Mouse (Mus musculus) liver, embryonic 16.5 days (tissue): ENCODE measurements around the gene Ptafr. TPM values are rescaled to one million over a fixed set of nuclear protein-coding genes. Genes with fewer than 3 reads are reported as not detected.

ENCODE experiments used
- ATAC-seq: fragments of 200-750 bp; cut with Nextera tagmentation; 2 replicates; pipeline ENCODE4 v1.8.0; 2017; ENCODE audit warnings: low read depth, mild to moderate bottlenecking, moderate number of reproducible peaks, moderate library complexity
- H3K27ac ChIP-seq: fragments of 300-500 bp; sonication (generic); 2 replicates; pipeline ENCODE4 v1.5.1; 2014; ENCODE audit warnings: mild to moderate bottlenecking, low read length
- H3K27me3 ChIP-seq: fragments of 300-500 bp; sonication (generic); 2 replicates; pipeline ENCODE4 v1.6.1; 2014; ENCODE audit warnings: low read depth, low read length, mixed read lengths; ENCODE audit not compliant: control insufficient read depth, insufficient read depth
- H3K36me3 ChIP-seq: fragments of 300-500 bp; sonication (generic); 2 replicates; pipeline ENCODE4 v1.6.1; 2014; ENCODE audit warnings: mild to moderate bottlenecking; ENCODE audit not compliant: control insufficient read depth, insufficient read depth
- H3K4me1 ChIP-seq: fragments of 300-500 bp; sonication (generic); 2 replicates; pipeline ENCODE4 v1.6.1; 2014; ENCODE audit warnings: low read depth, low read length, mixed read lengths; ENCODE audit not compliant: control insufficient read depth
- H3K4me2 ChIP-seq: fragments of 300-500 bp; sonication (generic); 2 replicates; pipeline ENCODE4 v1.6.1; 2014; ENCODE audit warnings: low read depth, low read length, mixed read lengths
- H3K4me3 ChIP-seq: fragments of 300-500 bp; sonication (generic); 2 replicates; pipeline ENCODE4 v1.5.1; 2014; ENCODE audit warnings: low read depth, mild to moderate bottlenecking, low read length
- H3K9ac ChIP-seq: fragments of 300-500 bp; sonication (generic); 2 replicates; pipeline ENCODE4 v1.6.1; 2014; ENCODE audit warnings: low read depth, low read length
- H3K9me3 ChIP-seq: fragments of 300-500 bp; sonication (generic); replicated peaks from 2 replicates; pipeline ENCODE4 v1.6.1; 2016; ENCODE audit warnings: low read length; ENCODE audit not compliant: control insufficient read depth
- WGBS: fragments of 180-500 bp; shearing (Covaris S2); extraction: QIAGEN DNeasy Blood & Tissue Kit; methylation state at CpG from one replicate; pipeline ENCODE4 v1.1.7; 2014; ENCODE audit not compliant: insufficient replicate concordance; 5-methylcytosine and 5-hydroxymethylcytosine counted together
- polyA plus RNA-seq: library from polyadenylated mRNA; unstranded; fragments of >200 nt; fragmentation: Nextera tagmentation; extraction: Ambion mirVana; gene quantifications from 2 replicates; pipeline ENCODE4 v1.2.1, GENCODE M21; 2015

Gene Ptafr
- polyA plus RNA-seq, 1 experiment from 2014 or later = 1.2 TPM

- Histone ChIP-seq H3K4me3 (no peak overlapping the region), H3K36me3 (no peaks in the 10 kb centered on the region), H3K27me3 (no peaks in the 10 kb centered on the region), H3K27ac (no peak overlapping the region), H3K9me3 (peaks cover 2% of the 10 kb centered on the region), H3K4me1 (peaks cover 2% of the 10 kb centered on the region), H3K4me2 (no peak overlapping the region), H3K9ac (no peak overlapping the region)
- no peak for ATAC-seq
- 68% methylated on average over 9 of the region's 9 CpGs for WGBS
Observed at GRCm38 (mm10) chr4:132571190-132571589, 7.3 kb downstream of the Ptafr start.

GRCm38 (mm10) chr4:132573327-132573726 is 9.5 kb downstream of the Ptafr start:
- Histone ChIP-seq H3K4me2 (no peak overlapping the region), H3K27me3 (no peaks in the 10 kb centered on the region), H3K4me1 (peaks cover 2% of the 10 kb centered on the region), H3K9ac (no peak overlapping the region), H3K9me3 (peaks cover 2% of the 10 kb centered on the region), H3K4me3 (no peak overlapping the region), H3K36me3 (no peaks in the 10 kb centered on the region), H3K27ac (no peak overlapping the region)
- ATAC-seq = 0 out of 2 replicates have a peak, but pooled peaks have one; percentile 21
- WGBS = 26% methylated on average over 11 of the region's 11 CpGs

- WGBS = 67% methylated on average over 1 of the region's 1 CpGs
- Histone ChIP-seq H3K27me3 (no peaks in the 10 kb centered on the region), H3K9ac (no peak overlapping the region), H3K9me3 (no peaks in the 10 kb centered on the region), H3K36me3 (no peaks in the 10 kb centered on the region), H3K4me3 (no peak overlapping the region), H3K4me1 (peaks cover 2% of the 10 kb centered on the region), H3K27ac (no peak overlapping the region), H3K4me2 (no peak overlapping the region)
- no peak for ATAC-seq
Observed at GRCm38 (mm10) chr4:132574809-132575347, 11.0 kb downstream of the Ptafr start.

- WGBS = 41% methylated on average over 3 of the region's 3 CpGs
- Histone ChIP-seq H3K27ac (no peak overlapping the region), H3K36me3 (no peaks in the 10 kb centered on the region), H3K27me3 (no peaks in the 10 kb centered on the region), H3K9ac (no peak overlapping the region), H3K4me1 (no peaks in the 10 kb centered on the region), H3K4me2 (no peak overlapping the region), H3K9me3 (no peaks in the 10 kb centered on the region), H3K4me3 (no peak overlapping the region)
- no peak for ATAC-seq
Observed at GRCm38 (mm10) chr4:132583781-132584180, 19.9 kb downstream of the Ptafr start.

GRCm38 (mm10) chr4:132584975-132585374 is 21.1 kb downstream of the Ptafr start:
- no peaks in the 10 kb centered on the region for H3K27me3 ChIP-seq
- no peaks in the 10 kb centered on the region for H3K9me3 ChIP-seq
- ATAC-seq = no peak
- no peak overlapping the region for H3K27ac ChIP-seq
- no peaks in the 10 kb centered on the region for H3K4me1 ChIP-seq
- H3K36me3 ChIP-seq = no peaks in the 10 kb centered on the region
- no peak overlapping the region for H3K9ac ChIP-seq
- WGBS = 58% methylated on average over 2 of the region's 2 CpGs
- no peak overlapping the region for H3K4me2 ChIP-seq
- H3K4me3 ChIP-seq = no peak overlapping the region

GRCm38 (mm10) chr4:132586282-132586681 is 22.4 kb downstream of the Ptafr start:
- H3K4me1 ChIP-seq = no peaks in the 10 kb centered on the region; the same call in 1 of the 2 replicates
- H3K9ac ChIP-seq = no peak overlapping the region
- no peak for ATAC-seq
- 80% methylated on average over 4 of the region's 4 CpGs for WGBS
- H3K4me2 ChIP-seq = no peak overlapping the region
- H3K9me3 ChIP-seq = no peaks in the 10 kb centered on the region
- H3K27me3 ChIP-seq = no peaks in the 10 kb centered on the region
- no peaks in the 10 kb centered on the region for H3K36me3 ChIP-seq
- H3K4me3 ChIP-seq = no peak overlapping the region
- H3K27ac ChIP-seq = no peak overlapping the region

GRCm38 (mm10) chr4:132588512-132588911 is 24.6 kb downstream of the Ptafr start:
- Histone ChIP-seq H3K27ac (no peak overlapping the region), H3K4me3 (no peak overlapping the region), H3K4me1 (no peaks in the 10 kb centered on the region; the same call in 1 of the 2 replicates), H3K9me3 (no peaks in the 10 kb centered on the region), H3K9ac (no peak overlapping the region), H3K27me3 (no peaks in the 10 kb centered on the region), H3K36me3 (no peaks in the 10 kb centered on the region), H3K4me2 (no peak overlapping the region)
- WGBS = 48% methylated on average over 3 of the region's 3 CpGs
- ATAC-seq = no peak

GRCm38 (mm10) chr4:132590642-132591041 is 26.8 kb downstream of the Ptafr start:
- H3K9ac ChIP-seq = no peak overlapping the region
- H3K4me3 ChIP-seq = no peak overlapping the region
- no peaks in the 10 kb centered on the region for H3K36me3 ChIP-seq
- ATAC-seq = peak; percentile 62; the same call in 1 of the 2 replicates
- no peaks in the 10 kb centered on the region for H3K27me3 ChIP-seq
- H3K4me1 ChIP-seq = peaks cover 3% of the 10 kb centered on the region; the same call in 1 of the 2 replicates
- no peak overlapping the region; the same call in 1 of the 2 replicates for H3K27ac ChIP-seq
- H3K9me3 ChIP-seq = no peaks in the 10 kb centered on the region
- 55% methylated on average over 10 of the region's 10 CpGs for WGBS
- no peak overlapping the region for H3K4me2 ChIP-seq

- 24% methylated on average over 9 of the region's 9 CpGs for WGBS
- no peak overlapping the region for H3K4me3 ChIP-seq
- ATAC-seq = no peak
- peaks cover 3% of the 10 kb centered on the region; the same call in 1 of the 2 replicates for H3K4me1 ChIP-seq
- no peak overlapping the region for H3K4me2 ChIP-seq
- no peak overlapping the region for H3K27ac ChIP-seq
- no peaks in the 10 kb centered on the region for H3K27me3 ChIP-seq
- no peaks in the 10 kb centered on the region for H3K9me3 ChIP-seq
- H3K9ac ChIP-seq = no peak overlapping the region
- no peaks in the 10 kb centered on the region for H3K36me3 ChIP-seq
Observed at GRCm38 (mm10) chr4:132592958-132593357, 29.1 kb downstream of the Ptafr start.
